Mouse (Mus musculus) ovary, postnatal 10 days (tissue): ENCODE data around the gene Cnfn.
"Not testable (repeated sequence)": the region's sequence is repeated elsewhere in the genome, so short reads cannot be mapped to it uniquely, and the experiment has no call there.

ENCODE experiments used
- DNase-seq: peaks from one replicate; pipeline ENCODE4 v3.0.0; 2022; ENCODE audit warnings: low spot score

Cnfn gene

DNA sequence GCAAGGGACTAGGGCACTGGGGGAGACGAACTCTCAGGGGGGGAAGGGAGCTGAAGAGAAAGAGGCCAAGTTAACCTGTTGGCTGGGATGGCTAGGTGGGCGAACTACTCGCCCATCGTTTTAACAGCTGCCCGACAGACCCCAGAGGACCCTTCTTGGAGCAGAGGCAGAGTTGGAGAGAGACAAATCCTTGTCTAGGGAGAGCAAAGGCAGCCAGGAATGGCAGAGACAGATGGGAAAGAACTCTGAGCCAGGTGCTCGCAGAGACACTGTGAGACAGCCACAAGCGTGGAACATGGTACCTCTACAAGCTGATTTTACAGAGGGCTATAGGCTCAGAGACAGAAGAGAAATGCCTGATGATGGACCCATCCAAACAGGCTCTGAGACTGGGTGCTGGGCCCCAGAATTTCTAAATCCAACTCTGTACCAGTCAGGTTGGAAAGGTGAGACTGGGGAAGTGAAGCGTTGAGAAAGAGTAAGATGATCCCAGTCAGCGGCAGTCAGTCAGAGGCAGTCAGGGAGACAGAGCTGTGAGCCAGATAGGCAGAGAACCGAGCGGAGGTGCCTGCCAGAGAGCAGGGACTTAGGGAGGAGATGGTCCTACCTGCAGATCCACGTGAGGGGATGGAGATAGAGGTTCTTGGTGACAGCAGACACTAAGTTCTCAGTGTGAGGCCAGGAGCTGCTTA, at the start of gene Cnfn:
Gene Cnfn (minus strand): TSS at position 667 of the 692 bp plus-strand sequence.
- no peak for DNase-seq

DNA sequence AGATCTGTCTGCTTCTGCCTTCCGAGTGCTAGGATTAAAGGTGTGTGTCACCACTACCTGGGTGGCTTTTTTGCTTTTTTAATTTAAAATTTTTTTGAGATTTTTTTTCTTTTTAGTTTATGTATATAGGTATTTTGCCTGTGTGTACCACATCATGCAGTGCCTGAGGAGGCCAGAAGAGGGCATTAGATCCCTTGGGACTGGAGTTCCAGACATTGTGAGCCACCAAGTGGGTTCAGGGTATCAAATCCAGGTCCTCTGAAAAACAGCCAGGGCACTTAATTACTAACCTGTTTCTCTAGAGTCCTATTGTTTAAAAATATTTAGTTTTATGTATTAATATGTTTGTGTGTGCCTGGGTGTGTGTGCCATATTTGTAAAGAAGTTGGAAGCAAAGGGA, 48.1 kb upstream of the Cnfn start:
- DNase-seq: no peak

DNA sequence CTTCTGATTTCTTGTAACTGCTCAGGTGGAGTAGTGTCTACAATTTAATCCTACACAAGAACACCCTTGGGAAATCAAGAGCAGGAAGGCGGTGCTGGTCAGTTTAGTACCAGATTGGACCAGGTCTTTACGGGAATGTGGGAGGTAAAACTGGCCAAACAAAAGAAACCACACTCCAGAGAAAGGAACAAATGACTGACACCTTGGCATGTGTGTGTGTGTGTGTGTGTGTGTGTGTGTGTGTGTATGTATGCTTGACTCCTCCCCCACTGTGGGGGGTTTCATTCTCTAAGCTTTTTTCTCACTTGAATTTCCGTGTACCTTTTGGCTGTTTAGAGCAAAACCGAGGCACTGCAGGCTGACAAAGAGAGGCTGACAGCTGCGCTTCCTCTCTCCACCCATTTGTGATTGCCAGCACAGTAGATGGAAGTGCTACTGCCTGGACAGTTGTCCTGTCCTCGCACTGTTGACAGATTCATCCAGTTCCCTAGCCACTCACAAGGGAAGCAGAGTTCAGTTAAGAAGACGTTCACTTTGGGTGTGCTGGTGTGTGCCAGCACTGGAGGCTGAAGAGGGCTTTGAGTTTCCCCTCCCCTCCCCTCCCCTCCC, 43.4 kb upstream of the Cnfn start, which contains the start of gene Cxcl17:
Gene Cxcl17 (minus strand): TSS at position 54 of the 609 bp plus-strand sequence.
- DNase-seq: no peak

DNA sequence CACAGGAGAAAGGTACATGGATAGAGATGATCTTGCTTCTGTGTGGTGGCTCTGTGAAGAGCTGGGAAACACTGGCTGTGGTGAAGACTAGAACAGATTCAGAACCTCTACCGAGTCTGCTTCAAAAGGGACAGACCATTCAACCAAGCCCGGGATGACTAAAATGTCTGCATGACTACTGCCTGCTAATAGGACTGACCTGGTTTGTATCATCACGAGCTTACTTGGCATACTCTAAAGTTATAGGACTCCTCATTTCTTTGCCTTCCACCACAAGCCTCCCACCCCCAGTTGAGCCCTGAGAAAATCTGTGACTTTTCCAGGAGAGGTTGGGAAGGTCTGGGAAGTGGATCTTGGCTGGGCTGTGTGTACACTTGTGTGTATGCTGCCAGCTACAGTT, 42.3 kb upstream of the Cnfn start:
- no peak for DNase-seq

DNA sequence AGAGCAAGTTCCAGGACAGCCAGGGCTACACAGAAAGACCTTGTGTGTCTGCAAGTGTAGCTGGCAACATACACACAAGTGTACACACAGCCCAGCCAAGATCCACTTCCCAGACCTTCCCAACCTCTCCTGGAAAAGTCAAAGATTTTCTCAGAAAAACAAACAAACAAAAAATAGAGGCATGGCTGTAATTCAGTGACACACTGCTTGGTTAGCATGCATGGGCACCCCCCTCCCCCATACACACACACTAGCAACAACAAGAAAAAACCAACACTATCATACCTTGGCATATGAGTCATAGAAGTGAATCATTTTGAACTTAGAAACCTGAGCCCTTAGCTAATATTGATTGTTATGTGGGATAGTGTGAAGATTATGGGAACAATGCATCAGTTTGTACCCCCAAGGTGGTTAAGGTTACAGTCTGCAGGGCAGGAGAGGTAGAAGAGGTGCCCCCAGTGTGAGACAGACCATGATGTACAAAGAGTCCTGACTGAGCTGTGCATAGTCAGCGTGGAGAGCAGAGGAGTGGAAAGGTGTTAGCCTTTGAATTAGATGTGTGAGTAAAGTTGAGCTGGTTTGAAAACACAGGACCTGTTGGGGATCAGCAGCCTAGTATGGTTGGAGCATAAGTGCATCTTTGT, 41.6 kb upstream of the Cnfn start:
- DNase-seq: no peak

DNA sequence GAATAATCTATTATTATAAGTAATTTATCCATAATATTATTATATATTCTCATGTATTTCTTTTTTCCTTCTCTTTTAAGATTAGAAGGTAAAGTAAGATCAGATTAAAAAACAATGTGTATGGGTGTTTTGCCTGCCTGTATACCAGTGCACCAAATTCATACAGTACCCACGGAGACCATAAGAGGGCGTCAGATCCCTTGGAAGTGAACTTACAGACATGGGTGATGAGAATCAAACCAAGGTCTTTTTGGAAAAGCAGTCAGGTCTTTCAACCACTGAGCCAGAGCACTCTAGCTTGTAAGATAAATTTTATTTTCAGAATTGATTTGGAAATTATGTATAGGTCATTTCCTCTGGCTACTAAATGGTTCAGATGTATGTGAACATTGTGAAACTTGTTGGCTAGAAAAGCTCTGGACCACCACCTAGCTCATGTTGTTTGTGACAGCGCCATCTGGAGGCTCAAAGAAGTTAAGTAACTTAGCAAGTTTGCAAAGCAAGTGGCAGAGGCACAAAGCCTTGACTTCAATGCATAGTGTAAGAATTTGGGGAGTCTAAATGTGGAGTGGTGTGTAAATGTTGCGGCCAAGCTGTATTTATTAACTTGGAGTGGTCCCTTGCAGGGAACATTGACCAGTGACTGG, 39.7 kb upstream of the Cnfn start:
- no peak for DNase-seq

DNA sequence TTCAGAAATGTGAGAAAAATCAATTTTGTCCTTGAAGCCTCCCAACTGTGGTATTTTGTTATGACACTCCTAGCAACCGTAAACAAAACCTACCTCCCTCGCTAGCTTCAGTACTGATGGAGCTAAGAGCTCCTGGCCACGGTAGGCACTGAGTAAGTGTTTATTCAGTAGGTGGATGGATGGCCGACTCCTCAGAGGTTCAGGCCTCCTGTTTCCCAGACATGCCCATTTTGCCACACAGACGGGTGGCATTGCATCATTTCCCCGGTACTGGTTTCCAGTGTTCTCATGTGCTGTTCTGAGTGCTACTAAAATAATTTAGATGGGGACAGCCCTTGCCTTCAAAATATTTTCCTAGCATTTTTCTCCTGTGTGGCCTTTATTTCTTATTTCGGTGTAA, 36.9 kb upstream of the Cnfn start:
- no peak for DNase-seq

DNA sequence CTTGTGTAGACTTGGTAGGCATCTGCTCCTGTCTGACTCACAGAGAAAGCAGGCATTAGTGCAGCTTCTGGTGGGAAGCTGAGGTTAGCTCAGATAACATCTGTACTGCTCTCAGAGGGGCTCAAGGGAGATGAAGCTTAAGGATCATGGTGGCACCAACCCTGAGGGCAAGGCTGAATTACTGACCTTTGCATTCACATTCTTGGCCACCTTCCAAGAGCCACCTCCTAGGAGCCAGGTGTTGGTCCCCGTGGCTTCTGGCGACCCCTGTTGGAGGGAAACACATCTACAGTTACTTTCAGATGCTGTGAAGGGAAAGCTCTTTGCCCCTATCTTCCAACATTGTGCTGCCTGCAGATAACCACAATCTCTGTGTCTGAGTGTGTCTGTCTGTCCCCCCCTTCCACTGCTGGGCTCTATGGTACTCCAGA, 33.2 kb upstream of the Cnfn start:
- no peak for DNase-seq

DNA sequence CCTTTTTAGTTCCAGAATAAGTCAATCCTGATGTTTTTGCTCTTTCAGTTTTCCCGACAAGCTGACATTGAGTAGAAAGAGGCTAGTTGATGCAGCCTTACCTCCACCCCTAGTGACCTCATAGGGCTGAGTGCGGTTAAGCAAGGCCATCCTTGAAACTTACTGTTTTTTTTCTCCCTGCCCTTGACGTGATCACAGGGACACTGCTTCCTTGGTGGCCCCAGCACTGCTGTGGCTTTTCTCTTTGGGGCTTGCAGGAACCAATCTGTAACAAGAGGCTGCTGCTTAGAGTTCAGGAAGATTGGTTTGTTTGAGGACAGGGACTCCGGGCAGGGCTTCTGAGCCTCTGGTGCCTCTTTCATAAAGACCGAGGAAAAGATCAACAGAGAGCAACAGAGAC, 32.5 kb upstream of the Cnfn start:
- DNase-seq: no peak

DNA sequence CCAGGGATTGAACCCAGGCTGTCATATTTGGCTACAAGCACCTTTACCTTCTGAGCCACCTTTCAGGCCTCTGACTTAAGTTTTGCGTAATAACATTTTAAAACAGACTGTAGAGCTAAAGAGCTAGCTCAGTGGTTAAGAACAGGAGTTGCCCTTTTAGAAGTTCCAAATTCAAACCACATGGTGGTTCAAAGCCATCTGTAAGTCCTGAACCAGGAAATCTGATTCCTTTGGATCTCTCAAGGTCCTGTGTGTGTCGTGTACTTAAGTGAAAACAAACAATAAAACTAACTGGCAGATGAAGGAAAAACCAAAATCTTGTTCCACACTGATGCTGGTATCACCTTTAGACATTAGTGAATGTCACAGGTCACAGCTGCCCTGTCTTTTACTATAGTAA, 32.0 kb upstream of the Cnfn start:
- no peak for DNase-seq

DNA sequence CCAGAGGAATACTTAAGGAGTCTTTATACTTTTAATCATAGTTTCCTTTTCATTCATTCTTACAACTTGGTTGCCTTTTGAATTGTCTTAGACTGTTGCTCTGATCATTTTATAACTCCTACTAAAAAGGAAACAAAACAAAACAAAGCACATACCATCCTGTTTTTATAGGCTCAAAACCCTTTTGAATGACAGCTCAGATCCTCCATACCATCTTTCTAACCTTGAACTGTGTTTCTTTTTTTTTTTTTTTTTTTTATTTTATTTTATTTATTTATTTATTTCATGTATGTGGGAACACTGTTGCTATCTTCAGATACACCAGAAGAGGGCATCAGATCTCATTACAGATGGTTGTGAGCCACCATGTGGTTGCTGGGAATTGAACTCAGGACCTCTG, 29.5 kb upstream of the Cnfn start:
- DNase-seq: not testable (repeated sequence)

DNA sequence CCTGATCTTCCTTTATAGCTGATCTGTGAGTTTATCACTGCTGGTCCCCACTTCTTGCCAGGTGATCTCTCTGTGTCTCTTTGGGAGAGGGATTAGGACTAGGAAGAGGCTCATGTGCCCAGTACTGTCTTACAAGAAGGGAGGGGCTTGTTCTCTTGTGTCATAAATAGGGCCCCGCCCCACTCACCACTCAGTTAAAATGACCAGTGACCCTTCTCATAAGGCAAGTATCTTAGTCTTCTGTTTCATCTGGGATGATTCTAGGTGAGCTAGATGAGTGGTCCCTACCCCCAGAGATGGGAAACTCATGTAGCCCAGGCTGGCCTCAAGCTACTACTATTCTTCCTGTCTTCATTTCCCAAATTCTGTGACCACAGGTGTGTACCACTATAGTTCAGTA, 29.1 kb upstream of the Cnfn start, which contains the start of gene Lipe:
Gene Lipe (minus strand): TSS at position 101 of the 400 bp plus-strand sequence.
- no peak for DNase-seq

DNA sequence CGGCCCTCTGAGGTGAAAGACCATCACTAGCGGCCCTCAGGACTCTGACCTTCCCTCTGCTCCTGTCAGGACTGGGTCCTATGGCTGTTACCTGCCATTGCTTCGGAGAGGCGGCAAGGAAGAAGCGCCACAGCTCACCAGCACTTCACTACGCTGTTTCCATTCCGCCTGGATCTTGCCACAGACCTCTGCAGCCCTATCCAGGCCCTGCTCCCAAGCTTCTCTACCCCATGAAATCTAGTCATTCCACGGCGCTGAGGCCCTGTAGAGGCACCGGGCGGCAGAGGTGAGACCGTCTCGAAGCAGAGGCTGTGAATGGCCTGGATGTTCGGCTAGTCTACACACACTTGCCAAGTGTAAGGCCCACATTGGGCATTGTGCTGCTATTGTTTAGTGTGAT, 27.1 kb upstream of the Cnfn start:
- no peak for DNase-seq

DNA sequence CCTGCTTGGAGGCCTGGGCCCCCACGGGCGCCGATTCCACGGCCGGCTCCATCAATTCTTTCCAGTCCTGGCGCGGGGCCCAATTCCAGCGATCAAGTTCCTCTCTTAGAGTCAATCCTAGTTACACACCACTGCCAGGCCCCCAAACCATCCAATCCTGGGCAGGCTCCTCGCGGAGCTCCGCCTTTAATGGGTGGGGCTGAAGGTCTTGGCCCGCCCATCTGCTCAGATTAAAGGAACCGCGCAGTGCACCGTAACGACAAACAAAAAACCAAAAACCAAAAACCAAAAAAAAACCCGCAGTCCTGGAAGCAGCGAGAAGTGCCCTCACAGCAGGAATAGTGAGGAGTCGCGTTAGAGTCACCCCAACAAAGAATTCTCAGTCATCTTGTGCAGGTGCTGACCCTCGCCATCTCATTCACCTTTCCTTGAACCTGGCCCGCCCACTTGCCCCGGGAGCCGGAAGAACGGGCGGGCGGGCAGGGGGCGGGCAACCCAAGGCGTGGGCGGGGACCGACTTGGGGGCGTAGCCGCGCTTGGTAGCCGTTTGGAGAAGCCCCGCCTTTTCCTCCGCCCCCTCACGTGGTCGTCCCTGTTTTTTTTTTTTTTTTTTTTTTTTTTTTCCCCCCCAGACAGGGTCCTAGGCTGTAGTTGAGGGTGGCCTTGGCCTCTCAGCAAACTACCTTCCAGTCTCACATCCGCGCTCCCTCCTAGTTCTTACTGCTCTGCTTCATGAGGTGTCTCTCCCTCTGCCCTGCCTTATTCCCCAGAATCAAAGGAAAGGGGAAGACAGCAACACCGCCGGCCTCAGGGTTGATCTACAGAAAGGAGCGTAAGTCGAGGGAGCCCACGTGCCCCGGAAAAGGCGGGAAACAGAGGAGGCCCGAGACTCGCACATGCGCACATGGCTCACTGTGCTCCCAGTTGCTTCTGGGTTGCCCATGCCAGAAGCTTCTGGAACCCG, 26.3 kb upstream of the Cnfn start:
- DNase-seq: peak; percentile 88

DNA sequence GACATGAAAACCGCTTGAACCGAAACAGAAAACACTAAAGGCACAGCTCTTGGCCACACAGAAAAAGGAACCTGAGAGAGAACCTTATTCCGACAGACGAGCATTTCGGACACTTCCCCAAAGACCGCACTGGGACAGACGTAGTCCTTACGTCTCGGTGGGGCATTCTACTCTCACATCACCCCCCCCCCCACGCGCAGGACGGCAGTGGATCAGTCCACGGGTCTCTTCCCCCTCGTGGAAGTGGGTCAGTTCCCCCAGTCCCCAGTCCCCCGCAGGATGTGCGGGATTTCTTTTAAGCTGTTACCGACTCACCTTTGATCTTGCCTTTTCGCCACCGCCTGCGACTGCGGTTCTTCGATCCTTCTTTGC, 25.6 kb upstream of the Cnfn start:
- DNase-seq: no peak

DNA sequence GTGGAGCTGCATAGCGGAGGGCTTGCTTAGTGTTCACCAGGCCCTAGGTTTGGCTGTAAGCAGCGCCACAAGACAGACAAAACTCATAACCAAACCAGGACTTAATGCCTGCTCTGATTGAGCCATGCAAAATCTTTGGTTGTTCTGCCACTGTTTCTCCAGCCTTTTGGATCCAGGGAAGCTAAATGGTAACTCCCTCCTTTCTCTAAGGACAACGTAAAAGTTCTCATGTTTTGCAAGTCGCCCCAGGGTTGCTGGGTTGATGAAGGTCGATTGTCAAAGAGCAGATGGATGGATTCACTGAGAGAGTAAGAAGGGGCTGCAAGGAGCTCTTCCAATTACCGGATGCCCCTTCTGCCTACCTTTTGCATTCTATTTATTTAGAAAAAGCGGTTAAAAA, 25.2 kb upstream of the Cnfn start:
- no peak for DNase-seq

DNA sequence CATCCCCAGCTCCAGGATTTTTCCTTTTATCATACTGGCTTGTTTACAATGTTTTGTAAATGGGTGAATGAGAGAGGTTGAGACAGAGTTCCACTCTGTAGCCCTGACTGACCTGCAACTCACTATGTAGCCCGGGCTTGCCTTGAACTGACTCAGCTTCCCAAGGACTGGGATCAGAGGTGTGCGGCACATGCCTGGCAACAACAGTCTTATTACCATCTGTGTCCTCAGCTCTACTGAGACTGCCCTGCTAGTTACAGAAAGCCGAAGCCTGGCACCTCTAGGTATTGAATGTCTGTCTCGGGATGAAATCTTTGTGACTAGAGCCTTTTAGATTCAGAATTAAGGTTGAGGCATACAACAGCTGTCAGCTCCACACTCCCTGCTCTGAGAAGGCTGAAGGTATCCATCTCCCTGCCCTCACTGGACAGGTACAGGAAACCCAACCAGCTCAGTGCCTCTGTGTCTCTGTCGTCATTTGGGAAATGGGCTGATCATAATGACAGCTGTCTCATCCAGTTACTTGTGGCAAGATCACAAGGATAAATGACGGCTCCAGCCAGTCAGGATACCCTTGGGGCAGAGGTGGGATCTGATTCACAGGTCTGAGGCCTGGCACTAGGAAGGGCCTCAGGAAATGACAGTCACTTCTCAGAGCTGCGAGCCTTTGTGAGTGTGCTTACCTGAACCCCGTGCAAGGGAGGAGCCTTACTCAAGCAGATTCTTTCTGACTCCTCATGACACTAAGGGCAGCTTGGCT, 24.1 kb upstream of the Cnfn start:
- no peak for DNase-seq

DNA sequence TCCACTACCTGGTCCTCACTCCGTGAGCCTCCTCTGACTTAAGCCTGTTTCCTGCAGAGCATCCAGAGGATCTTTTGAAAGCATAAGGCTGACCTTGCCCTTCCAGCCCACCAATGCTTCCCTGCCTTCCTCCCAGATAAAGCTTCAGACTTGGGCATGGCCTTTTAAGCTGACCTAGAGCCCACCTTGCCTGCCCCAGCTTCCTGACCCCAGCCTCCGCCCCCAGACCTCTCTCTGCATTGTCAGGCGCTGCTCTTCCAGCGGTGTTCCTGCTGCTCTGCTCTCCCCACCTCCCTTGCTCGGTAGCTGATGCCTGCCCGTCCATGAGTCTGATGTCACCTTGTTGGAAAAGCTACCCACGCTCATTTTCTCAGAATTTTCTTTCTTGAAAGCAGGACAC, 23.3 kb upstream of the Cnfn start:
- no peak for DNase-seq

DNA sequence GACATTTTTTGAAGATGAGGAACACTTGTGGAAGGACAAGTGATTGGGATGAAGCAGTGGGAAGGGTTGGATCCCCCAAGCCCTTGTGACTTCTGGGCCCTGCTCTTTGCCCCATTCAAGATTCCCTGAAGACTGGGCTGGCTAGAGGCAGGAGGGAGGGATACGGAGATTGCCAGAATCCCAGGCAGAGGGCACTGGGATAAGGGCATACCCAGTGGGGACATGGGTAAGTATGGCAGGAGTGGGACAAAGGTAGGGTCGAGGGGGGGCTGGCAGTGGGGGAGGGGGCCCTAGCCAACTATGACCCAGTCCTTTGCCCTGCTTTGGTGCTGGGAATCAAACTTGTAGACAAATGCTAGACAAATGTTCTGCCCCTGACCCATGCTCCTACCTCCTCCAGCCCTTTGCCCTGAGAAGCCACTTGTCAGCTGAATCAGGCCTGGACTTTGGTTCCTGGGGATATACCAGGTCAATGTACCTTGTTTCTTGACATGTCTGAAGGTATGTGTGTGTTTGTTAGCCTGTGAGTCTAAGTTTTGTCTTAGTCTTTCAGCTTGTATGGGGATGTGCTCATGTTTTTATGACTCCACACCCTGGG, 22.4 kb upstream of the Cnfn start:
- DNase-seq: no peak

DNA sequence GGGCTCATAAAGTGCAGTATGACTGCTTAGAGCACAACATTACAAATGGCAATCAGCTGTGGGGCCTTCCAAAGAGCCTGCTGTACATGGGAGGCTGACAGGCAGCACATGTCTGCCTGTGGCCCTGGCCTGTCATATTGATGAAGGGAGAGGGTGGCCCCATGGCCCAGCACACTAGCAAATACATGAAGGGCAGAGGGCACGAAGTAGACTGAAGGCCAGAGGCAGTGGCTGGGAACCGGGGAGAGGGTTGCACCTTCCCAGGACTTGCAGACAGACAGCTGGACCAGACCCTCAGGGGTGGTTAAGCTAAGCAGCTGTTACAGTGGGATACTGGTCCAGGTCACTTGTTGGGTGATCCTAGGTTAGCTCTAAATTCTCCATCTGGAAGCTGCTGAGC, 21.5 kb upstream of the Cnfn start:
- DNase-seq: no peak
